Mouse (Mus musculus): Measurements from ENCODE around the gene Olfr262.
"Not testable (repeated sequence)": the region's sequence is repeated elsewhere in the genome, so short reads cannot be mapped to it uniquely, and the experiment has no call there.

The Olfr262 gene

DNA sequence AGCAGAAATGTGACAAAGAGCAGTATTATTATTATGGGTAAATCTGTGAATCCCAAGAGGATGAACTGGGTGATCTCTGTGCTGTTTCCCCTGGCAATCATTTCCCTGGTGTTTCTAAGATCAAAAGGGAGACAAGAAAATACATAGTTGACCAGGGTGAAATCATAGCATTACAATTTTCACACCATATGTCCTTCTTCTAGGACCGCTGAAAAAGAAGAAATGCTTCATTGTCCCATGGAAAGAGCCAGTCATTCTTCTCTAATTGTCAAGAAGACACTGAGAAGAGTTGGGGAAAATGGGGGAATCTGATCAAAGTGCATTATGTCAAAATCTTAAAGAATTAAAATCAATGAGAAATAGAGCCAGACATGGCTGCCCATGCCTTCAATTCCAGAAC lies at the start of gene Olfr262:
Olfr262 (minus strand) TSS at position 101 of the 400 bp plus-strand sequence.
- DNase-seq (ENCODE audit: low read depth in 2 of 2, low spot score in 2 of 2) = no peak

DNA sequence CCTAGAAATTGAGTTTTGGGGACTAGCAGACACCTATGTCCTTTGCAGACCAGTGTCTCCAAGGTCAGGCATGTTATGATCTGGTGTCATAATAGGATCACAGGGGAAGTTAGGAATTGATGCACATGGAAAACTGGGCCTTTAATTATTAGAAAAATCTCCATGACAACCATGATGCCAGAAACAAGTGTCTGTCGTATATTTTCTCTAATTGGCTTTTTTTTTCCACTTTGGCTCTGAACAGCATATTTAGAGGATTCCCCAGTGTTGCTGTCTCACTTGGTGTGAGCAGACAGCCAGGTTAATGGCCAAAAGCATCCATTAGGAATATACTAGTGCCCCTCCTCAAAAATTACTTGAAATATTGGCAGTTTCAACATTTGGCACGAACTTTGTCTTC lies 38.1 kb upstream of the Olfr262 start, which contains the start of gene Olfr1434:
Olfr1434 (plus strand) TSS at position 301 of the 400 bp plus-strand sequence.
- DNase-seq (ENCODE audit: low read depth in 2 of 2, low spot score in 2 of 2) = no peak

DNA sequence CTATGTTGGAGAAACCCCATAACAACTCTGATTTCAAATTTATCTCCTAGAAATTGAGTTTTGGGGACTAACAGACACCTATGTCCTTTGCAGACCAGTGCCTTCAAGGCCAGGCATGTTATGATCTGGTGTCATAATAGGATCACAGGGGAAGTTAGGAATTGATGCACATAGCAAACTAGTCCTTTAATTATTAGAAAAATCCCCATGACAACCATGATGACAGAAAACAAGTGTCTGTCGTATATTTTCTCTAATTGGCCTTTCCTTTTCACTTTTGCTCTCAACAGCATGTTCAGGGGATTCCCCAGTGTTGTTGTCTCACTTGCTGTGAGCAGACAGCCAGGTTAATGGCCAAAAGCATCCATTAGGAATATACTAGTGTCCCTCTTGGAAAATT lies 19.3 kb upstream of the Olfr262 start, which contains the start of gene Olfr235:
Olfr235 (plus strand) TSS at position 301 of the 400 bp plus-strand sequence.
- DNase-seq (ENCODE audit: low read depth in 2 of 2, low spot score in 2 of 2) = no peak

DNA sequence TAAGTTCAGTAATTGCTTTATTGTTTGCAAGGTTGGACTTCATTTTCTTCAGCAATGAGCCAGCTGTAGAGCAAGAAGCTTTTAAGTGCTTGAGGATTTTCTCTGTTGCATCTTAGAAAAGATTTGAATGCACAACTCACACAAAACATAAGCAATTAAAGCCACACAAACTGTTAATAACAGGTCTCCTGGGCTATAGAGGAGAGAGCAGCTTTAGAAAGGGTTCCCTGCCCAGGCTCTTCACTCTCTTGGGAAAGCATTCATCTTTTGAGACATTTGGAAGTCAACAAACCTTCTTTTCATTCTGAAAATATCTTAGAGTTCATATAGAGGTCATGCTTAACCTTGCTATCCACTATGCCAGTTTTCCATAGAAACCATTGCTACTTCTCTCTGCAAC lies 9.0 kb downstream of the Olfr262 start, which contains the start of gene Olfr1432:
Olfr1432 (minus strand) TSS at position 101 of the 400 bp plus-strand sequence.
- DNase-seq (ENCODE audit: low read depth in 2 of 2, low spot score in 2 of 2) = not testable (repeated sequence)

DNA sequence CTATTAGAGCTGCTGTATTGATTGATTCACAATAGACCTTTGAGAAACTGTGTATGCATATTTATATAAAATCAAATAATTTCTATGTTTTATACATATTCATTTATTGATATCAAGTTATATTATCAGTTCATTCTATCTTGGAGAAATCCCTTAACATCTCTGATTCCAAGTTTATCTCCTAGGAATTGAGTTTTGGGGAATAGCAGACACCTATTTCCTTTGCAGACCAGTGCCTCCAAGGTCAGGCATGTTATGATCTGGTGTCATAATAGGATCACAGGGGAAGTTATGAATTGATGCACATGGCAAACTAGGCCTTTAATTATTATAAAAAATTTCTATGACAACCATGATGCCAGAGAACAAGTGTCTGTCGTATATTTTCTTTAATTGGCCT lies 41.1 kb downstream of the Olfr262 start, which contains the start of gene Olfr1431:
Olfr1431 (plus strand) TSS at position 301 of the 400 bp plus-strand sequence.
- DNase-seq (ENCODE audit: low read depth in 2 of 2, low spot score in 2 of 2) = no peak

DNA sequence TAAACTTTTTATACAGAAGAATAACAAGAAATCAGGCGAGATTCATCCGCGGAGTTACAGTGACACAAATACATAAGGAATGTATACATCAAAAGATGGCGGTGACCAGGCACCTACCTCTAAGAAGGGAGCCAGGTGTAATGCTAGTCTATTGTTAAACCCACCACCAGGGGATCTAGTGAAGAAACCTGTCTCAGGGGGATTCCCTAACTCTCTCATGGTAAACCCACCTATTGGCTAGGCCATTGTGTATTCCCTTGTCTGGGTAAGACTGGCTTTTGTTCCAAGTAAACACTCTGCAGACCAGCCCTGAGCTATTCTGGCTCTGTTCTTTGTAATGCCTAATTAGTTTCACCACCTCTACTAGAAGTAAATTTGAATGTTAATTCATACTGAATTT lies 42.4 kb downstream of the Olfr262 start:
- DNase-seq (ENCODE audit: low read depth in 2 of 2, low spot score in 2 of 2) = not testable (repeated sequence)

Measured in CD8-positive naive resting alpha-beta T cell, adult 2 months (primary cell).